Mouse (Mus musculus) ES-CJ7 (cell line): ENCODE data around the gene Fermt2.

ENCODE experiments used
- DNase-seq: peaks from one replicate; pipeline ENCODE4 v3.0.0; 2011; ENCODE audit warnings: low read depth, low spot score

Fermt2 gene

DNA sequence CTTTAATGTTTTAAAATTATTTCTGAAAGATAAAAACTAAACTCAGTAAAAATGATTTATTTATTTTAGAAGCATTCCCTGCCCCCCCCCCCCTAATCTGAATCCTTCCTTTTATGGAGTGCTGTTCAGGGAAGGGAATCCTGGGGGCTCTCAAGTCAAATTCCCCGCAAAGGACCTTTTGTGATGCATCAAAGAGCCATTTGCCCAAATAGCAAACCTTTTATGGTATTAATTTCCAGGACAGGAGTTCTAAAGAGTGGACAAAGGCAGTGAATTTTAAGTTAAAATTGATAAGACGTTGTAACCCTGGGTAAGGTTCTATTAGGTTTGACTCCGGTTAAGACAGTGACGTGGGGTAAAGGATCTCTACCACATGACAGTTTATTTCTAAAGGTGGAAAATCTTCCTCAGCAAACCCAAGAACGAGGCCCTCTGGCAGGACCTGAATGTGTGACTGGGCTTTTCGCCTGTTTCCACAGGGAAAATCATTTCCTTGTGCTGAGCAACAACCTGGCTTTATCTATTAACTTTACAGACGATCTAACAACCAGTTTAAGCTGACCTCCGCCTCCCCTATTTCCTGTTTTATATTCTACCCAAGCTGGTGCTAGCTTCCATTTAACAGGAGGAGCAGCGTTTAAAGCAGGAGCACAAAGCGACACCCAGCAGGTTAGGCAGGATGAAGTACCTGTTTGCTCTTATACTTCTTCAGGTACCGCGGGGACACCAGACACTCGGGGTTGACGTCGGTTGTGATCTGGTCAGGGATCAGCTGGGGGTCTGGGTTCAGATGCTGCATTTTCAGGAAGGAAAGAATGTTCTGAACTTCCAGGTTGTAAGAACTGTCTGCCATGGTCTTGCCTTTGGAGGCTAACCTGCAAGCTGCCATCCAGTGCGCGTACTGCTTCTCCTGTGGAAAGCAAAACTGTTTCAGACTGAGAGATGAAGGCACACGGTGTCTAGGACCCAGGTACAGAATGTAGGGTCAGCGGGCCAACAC, 65.6 kb downstream of the Fermt2 start:
- no peak for DNase-seq

DNA sequence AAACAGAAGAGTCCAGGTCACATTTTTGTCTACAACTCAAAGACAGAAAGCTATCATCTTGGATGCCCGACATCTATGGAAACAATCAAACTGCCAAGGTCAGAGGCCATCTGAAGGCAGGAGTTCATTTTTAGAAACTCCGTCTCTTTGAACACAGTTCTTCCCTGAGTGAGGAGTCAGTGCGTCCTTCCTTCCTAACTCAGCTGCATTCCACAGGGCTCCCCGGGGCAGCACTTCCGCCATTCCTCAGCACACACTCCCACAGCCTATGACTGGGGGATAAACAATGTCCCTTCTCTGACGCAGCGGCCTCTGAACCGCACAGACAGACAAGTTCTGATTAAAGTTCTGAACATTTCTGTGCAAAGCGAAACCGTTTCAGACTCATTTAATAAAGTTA, 66.3 kb downstream of the Fermt2 start:
- DNase-seq: peak; percentile 75

DNA sequence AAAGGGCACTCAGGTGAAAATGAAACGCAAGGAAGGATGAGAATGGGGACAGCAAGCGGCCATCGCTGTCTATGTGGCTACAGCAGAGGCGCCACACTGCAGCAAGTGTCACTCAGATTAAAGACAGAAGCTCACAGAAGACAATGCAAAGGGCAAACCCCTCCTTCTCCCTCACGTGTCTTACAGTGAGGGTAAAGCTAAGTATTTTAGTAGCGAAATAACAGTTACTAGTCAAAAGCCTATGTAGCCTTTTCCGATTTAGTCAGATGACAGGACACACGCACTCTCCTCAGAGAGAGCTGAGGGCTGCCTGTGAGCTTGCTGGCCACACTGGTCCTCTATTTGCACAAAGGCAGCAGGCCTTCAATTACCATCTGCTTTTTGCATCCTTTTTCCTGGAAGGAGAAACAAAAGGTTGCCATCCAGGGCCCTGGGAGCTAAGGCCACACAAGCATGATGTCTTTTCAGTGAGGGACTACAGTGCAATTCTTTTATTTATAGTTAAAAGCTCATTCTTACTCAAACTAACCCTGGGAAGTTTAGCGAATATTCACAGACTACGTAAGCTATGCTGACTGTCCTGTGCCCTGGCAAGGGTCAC, 66.9 kb downstream of the Fermt2 start:
- DNase-seq: no peak

DNA sequence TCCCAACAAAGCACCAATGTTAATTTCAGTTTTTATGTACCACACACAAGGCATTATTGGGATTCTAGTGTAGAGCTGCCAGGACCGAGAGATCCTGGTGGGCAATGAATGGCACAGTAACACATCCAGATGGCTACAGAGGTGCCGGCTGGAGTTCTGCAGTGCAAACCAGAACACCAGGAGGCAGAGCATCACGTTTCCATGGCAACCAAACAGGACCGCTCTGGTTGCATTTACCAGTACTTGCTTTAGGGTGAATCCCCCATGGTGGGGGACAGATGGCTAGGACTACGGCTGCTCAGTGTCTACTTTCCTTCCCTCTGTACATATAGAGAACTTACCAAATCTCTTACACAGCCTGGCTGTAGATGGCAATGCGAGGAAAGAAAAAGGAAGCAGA, 67.5 kb downstream of the Fermt2 start:
- peak; percentile 87 for DNase-seq

DNA sequence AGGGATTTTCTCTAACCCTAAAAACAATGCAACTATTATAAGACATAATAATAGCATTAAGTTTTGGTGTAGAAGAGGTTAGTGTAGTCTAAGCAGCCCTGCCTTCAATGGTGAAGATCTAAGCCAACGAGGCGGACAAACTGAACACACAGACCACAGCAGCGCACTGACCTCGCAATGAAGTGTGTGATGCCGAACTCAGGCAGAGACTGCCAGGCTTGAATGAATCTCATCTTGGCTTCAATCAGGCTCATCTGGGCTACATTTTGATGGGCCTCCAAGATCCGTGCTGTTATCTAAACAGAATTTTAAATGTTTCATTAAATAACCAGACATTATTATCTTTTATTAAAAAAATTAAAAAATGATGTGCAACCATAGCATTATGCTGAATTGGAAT, 68.0 kb downstream of the Fermt2 start:
- no peak for DNase-seq

DNA sequence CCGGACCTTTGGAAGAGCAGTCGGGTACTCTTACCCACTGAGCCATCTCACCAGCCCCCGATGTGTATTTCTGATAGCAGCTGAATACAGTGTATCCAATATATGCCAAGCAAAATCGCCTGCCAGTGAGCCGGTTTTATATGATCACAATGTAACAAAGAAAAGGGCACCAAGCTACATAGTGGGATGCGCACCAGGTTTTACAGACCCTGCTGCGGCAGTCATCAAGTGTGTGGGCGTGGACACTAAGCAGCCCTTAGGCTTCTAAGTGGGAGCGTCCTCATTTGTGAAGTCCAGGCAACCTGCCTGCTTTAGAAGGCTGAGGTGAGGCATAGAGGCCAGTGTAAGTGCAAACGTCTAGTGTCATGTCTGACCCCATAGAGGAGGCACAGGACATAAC, 69.4 kb downstream of the Fermt2 start:
- DNase-seq: no peak

DNA sequence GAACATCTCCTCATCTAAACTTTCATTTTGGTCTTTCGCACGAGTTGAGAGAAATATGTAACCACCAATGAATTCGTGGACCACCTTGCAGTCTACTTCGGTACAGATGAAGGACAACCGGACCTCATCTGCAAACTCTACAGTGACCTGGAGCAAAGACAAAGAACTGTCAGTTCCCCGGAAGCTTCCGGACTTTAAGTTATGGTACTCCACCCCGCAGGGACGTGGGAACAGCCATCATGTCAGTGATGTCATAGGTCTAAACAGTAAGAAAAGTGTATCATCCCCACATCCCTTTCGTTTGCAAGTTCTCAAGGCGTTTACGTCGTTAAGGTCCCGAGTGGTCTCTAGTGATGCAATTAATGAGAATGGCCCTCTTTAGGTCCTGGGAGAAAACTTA, 70.0 kb downstream of the Fermt2 start:
- no peak for DNase-seq

DNA sequence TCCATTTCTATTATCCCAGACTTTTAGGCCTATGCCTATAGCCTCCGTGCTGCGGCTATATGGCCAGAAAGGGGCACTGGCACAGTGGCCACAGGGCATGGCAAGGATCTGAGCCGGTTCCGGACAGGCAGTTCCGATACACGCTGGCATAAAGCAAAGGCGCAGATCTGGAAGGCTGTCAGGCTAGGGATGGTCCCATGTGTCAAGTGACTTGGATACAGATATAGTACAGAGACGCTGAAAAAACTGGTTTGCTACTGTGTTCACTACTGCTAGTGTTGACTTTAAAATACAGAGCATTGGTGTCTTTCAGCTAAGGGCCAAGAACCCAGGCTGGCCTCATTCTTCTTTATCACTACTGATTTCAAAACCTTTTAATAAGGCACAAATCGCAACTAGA, 72.9 kb downstream of the Fermt2 start:
- DNase-seq: no peak

DNA sequence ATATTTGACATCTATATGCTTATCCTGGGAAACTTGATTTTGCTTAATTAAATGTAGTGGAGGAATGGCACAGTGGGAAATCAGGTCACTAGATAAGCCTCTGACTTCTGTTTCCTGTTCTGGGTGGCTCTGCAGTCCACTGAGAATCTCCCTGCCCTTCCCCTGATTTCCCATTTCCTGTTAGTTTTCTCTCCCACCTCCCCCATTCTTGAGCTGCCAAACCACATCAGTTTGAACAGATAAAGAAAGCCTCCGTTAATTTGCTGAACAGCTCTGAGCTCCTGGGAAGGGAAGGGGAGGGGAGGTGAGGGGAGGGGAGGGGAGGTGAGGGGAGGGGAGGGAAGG, 73.4 kb downstream of the Fermt2 start:
- peak; percentile 71 for DNase-seq

DNA sequence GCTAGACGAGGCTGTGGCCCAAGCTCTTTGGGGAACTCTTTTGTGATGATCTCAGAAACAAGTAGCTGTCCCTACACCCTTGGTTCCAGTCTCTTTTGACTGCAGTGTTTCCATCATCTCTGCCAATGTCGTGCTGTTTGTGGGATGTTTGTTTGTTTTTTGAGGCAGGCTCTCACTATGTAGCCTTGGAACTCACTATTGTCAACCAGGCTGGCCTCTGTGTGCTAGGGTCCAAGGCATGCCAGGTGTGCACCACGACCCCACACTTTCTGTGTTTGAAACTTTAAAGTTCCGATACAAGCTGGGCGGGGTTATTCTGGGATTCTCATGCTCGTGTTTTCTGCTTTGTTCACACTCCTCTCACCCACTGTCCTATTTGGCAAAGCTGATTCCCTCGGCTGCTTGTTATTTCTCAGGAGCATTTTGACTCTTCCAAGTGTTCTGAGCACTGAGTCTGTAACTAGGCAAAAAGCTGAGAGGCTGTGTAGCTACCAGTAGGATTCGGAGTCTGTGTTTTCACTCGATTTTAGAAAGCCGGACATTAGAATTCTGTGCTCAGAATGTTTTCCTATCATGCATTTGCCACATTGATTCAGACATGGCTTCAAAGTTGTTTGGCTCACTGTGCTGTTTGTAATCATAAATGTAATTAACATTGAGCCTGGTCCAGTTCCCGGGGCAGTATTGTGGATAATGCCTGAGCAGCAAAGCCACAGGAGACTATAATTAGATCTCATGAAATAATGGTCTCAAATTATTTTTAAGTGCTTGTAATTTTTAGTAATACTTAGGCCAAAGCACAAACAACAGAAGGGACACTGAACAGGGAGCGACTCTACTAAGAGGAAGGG, 74.0 kb downstream of the Fermt2 start:
- no peak for DNase-seq

DNA sequence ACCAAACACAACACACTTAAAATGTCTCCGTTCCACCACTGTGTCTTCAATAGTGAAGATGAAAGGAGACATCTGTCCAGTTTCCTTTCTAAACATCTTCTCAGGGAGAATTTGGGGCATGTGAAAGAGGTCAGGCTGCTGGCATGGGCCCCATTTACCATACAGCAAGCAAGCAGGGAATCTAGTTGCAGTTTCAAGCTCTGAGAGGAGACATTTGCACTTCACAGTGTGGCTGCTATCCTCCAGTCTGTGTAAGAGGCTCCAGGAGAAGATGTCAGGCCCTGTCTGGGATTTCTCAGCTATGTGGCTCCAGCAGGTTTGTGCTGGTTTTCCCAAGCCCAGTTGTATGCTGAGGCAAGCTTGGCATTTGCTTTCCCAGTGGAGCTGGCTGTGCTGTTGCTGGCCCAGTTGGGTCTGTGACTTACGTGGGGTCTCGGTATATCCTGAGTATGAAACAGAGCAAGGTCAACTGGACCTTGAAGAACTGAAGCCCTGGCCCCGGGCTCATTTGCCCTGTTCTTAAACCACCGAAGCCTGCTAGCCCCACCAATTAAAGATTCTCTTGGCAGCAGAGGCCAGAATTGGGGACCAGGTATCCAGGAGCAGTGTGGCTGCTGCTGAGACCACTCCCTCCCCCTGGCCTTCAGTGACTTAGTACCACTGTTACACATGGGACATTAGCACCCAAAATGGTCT, 76.2 kb downstream of the Fermt2 start:
- peak; percentile 72 for DNase-seq

DNA sequence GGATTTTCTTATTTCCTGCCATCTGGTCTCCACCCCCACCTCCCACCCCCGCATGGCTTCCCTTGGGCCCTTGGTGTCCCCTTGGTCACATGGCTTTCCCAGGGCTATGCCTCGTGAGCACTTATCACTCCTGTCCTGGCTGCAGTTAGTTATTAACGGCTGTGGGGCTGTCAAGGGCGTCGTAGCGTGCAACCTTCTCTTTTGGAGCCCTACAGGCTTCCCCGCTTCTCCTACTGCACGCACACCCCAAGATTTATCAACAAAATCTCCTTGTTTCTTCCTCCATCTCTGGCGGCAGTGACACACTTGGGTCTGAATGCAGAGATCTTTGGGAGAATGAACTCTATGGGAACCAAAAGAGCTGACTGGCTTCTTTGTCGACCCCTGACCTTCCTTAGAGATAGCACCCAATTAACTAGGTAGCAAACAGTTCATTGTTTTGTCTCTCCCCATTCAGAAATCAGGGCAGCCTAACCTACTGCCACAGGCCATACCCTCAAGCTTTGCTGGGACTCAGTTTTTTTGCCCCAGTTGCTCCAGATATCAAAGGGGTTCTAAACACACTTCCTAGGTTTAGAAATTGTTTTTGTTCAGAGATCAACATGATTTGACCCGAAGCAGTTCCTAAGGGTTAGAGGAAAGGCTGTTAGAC, 76.9 kb downstream of the Fermt2 start:
- DNase-seq: no peak

DNA sequence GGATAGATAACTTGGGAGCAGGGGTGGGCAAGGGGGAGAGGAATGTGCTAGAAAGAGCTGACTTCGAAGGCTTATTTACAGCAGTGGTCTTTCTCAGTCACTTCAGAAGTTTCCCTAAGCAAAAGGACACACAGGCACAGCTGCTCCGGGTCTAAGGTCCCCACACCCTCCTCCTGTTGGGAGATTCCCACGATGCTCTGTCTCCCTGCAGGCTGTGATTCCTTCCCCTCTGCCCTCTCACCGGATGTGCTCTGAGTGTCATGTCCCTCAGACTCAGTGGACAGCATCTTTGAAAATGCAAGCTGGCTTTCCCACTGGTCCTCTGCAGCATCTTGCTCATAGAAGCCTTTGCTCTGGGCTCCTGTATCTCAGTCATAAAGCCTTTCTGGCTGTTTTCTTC, 77.8 kb downstream of the Fermt2 start:
- no peak for DNase-seq

DNA sequence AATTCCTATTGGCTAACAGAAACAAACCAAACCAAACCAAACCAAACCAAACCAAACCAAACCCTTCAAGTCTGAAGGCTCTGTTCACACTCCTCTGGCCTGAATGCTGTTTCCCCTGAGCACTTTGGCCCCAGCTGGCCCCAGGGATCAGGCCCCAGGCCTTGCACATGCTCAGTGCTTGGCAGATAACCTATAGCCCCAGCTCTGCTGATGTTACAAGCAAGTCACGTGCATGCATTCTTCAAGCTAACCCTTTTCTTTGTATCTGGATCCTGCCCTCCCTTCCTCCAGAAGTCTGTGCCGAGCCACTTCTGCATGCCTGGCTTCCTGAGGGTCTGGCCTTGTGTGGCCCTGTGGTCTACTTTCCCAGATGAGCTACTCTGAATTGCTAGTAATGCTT, 78.8 kb downstream of the Fermt2 start:
- peak; percentile 69 for DNase-seq

DNA sequence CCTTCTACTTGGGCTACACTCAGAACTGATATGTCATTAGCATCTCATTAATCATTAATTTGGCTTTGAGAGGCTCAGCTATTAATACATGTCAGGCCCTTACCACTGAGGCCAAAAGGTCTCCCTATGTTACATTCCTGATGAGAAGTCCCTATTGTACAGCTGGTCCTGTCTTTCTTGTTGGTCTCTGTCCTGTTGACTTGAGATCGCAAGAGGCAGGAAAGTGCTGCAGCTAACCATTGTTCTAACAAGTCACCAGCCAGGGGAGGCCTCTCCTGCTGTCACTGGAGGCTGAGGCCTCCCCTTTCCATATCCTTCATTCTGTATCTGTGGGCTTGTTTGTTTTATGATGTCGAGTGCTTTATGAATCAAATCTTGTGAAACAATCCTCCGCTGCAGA, 83.1 kb downstream of the Fermt2 start:
- peak; percentile 50 for DNase-seq

DNA sequence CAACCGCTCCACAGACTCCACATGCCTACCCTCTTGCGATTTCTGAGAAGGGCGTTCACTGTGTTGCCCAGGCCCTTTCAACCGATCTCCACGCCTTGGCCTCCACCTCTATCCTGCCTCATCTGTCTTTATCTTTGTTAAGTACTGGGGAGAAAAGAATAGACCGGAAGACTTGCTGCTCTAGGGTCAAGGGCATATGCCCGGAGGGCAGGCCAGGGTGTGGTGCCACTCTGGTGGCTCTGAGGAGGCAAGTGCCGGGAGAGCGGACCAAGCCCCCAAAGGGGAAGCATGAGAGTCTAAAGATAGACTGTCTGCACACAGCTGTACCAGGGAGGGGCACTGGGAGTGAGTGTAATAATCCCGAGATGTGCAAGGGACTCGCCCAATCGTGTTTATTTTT, 84.5 kb downstream of the Fermt2 start:
- DNase-seq: peak; percentile 100

DNA sequence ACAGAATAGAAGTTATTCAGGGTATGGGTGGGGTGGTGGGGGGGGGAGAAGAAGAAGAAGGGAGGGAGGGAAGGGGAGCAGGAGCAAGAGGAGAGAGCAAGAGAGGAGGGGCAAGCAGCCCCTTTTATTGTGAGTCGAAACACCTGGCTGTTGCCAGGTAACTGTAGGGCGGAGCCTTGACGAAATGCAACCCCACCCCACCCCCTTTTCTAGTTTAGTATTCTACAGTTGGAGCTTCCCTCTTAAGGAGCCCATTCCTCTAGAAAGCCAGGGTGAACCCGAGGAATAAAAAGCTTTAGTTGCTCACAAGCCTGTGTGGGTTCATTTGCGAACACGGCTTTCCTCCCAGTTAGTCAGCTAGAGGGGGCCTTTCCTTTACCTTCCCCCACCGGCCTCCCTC, 85.0 kb downstream of the Fermt2 start:
- peak; percentile 93 for DNase-seq

DNA sequence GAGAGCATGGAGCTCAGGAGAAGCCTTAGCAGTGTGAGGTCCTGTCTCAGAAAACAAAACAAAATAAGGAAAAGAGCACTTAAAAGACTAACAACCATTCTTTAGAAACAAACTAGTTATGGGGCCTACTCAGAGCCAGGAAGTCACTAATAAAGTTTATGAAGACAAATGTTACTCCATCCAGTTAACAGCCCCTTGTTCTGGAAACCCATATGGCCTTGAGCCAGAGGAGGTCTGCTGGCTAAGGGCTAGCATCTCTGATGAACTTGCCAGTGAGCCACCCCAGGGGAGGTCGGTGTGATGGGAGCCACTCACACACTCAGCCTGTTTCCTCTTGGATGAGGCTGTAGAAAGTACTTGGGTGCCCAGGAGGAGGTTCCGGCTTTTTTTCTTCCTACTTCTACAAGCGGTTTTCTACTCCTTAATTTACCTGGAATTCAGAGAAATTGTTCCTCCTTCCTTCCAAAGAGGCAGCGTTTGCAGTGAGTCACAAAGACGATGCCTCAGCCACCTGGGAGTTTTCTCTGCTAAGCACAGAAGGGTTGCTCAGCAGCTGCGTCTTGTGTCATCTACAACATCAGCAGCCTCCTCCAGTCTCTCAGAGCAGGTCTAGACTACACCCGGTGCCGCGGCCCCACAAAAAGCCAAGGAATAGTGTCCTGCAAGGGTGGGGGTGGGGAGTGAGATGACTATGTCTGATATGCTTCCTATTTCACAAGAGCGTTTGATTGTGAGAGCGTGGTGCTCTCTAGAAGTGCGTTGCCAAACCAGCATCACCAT, 86.9 kb downstream of the Fermt2 start:
- DNase-seq: peak; percentile 65

DNA sequence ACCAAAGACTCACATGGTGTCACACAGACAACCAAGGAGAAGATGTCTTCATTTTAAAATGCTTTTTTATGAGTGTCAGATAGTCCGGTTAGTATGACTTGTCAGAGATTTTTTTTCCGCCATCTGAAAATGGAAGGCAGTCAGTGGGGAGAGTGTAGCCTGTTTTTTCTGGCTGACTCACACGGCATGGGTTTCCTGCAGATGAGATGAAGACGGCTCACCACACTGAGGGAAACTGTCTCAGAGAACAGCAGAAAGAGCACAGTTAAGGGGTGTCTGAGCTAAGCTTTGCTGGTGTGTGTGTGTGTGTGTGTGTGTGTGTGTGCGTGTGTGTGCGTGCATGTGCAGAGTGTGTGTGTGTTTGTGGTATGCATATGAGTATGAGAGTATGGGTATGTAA, 88.6 kb downstream of the Fermt2 start:
- no peak for DNase-seq

DNA sequence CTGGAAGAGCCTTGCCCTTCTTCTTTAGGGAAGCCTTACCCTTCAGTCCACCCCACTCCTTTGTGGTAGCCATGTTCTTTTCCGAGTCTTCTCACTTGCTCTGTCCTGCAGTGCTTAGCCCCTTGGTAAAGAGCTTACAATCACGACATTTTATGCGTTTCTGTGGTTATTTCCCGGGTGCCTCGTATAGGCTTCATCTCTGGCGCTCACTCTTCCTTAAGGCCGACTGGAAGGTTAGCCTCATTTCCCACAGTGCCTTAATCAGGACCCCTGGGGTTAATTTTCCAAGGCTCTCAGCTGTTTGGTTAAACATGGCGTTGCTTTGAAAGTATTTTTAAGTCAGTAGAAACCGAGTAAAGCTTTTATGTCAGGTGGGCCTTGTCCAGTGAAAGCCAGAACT, 90.5 kb downstream of the Fermt2 start:
- no peak for DNase-seq

DNA sequence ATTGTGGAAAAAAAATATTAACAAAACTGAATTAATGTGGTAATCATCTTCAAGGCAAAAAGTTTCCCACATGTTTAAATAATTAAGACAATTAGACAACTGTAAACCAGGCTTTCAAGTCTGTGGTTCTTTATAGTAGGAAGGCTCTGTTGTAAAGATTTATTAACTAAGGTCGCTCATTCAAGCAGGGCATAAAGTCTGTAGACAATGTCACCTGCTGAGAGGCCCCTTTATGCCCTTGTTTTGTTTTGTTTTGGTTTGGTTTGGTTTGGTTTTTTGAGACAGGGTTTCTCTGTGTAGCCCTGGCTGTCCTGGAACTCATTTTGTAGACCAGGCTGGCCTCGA, 91.0 kb downstream of the Fermt2 start:
- DNase-seq: no peak
